Comparison of ENCODE assay signal across 15 mouse cellular contexts in genomic region chr11:64331811-64332210, GRCm38 (mm10).
A peak's percentile ranks its signal among the peaks of the same experiment; 100 is the strongest.
DNase-seq lines count a peak whose midpoint lies in the region; ATAC-seq lines count a peak whose summit lies in the region.
"Had no signal": no experiment of that assay in that cellular context is flagged by ENCODE, and none has a peak within 500 bp of the region (broad histone marks: within the 10 kb centered on the region; RNA-seq: fewer than 3 reads in every experiment).

No protein-coding gene starts in this region.

- peak; percentile 94 for ATAC-seq in frontal cortex, adult (ENCODE audit: low TSS enrichment)
- no peak for ATAC-seq in megakaryocyte, adult 5-6 weeks (ENCODE audit: poor library complexity, severe bottlenecking)
- ATAC-seq: forebrain, postnatal 0 days had no signal

- DNase-seq in frontal cortex, postnatal 36 days (ENCODE audit: low spot score in 2 of 2), result peak; percentile 23 to 69
- peak; percentile 6 to 59 for DNase-seq in left cerebral cortex, adult 8-10 months (ENCODE audit: low spot score in 2 of 2)
- peak; percentile 17 for DNase-seq in right cerebral cortex, postnatal 14 days
- no peak for DNase-seq in cerebellum, adult 9-11 months
- no peak for DNase-seq in thymus, postnatal 4 days
- DNase-seq: adrenal gland, postnatal 14 days; forebrain, postnatal 0 days; gastrocnemius, postnatal 36 days; kidney, adult 2 months; kidney, postnatal 36 days; liver, embryonic 13.5 days; midbrain, embryonic 14.5 days; thymus, postnatal 36 days had no signal

Comparison
In these comparisons a context has a peak if more than half of its experiments do, and no peak if none do; other contexts are left out.
1. DNase-seq: peak in frontal cortex, postnatal 36 days (2 of 2), left cerebral cortex, adult 8-10 months (2 of 2) and right cerebral cortex, postnatal 14 days (single experiment); none in cerebellum, adult 9-11 months (single experiment) and thymus, postnatal 4 days (single experiment).